Mouse (Mus musculus) bone marrow macrophage, adult 2 months (primary cell): ENCODE measurements around the gene Cnksr2.

Experiments
- CTCF ChIP-seq: IDR thresholded peaks from 2 replicates; pipeline ENCODE4 v1.5.1; 2012; ENCODE audit warnings: low read depth, mild to moderate bottlenecking, low read length, moderate library complexity
- POLR2A ChIP-seq: IDR thresholded peaks from 2 replicates; pipeline ENCODE4 v1.6.1; 2012; ENCODE audit warnings: mild to moderate bottlenecking, low read depth, low read length, borderline replicate concordance

- no peak for TF ChIP-seq POLR2A
- no peak for TF ChIP-seq CTCF
Measured at GRCm38 (mm10) chrX:157829983-157830382, 213.1 kb downstream of the Cnksr2 start.
